20 mouse cellular contexts compared by ENCODE assay signal in the genomic region with DNA sequence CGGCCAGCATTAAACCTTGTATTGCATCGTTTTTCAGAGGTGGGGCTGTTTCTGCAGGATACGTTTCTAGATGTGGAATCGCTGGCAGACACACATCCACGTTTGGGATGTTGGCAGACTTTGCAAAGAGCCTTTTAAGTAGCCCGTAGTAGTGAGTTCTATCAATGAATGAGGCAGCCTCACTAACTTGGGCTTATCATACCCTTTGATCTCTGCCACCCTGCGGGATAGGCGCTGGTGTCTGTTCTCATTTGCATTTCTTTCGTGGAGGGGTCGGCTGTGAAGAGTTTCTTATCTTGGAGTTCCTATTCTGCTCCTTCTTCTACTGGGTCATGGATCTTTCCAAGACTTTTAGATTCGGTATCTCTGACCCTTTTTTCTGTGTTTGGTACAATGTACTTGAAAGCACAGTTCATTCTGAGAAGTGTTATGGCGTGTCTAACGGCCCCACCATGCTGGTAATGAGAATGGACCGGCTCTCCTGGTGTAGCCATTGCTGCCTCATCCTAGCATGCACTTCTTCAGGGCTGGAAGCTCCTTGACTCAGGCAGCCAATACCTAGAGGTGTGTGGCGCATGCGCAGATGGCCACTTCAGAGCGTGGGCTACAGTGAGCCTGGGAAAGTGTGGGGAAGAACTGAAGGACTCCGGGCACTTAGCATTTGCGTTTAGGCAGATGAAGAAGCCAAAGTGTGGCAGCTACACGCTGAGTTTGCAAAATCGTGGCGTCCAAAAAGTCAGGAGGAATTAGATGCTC.
DNase-seq lines count a peak whose midpoint lies in the region; ATAC-seq lines count a peak whose summit lies in the region.
"Had no signal": no experiment of that assay in that cellular context is flagged by ENCODE, and none has a peak within 500 bp of the region (broad histone marks: within the 10 kb centered on the region; RNA-seq: fewer than 3 reads in every experiment).

No protein-coding gene starts in this region.

- no peak for DNase-seq in frontal cortex, postnatal 10 days (ENCODE audit: low spot score in 2 of 2)
- DNase-seq in ES-CJ7 (ENCODE audit: low read depth, low spot score): peak; percentile 90
- DNase-seq in R1 (ENCODE audit: low read depth, low spot score): peak; percentile 93
- peak; percentile 75 for DNase-seq in testis, postnatal 14 days (ENCODE audit: low spot score)
- no peak for DNase-seq in retina, embryonic 14.5 days (ENCODE audit: low spot score)
- no peak for DNase-seq in hindbrain, embryonic 11.5 days (ENCODE audit: low spot score)
- DNase-seq: adrenal gland, postnatal 10 days; cerebellum, adult 18-20 months; cerebellum, adult 9-11 months; cerebellum, postnatal 36 days; gastrocnemius, postnatal 14 days had no signal

- no peaks in the 10 kb centered on the region for H3K36me3 ChIP-seq in hindbrain, embryonic 11.5 days (ENCODE audit: control insufficient read depth, insufficient read depth, low read length)
- H3K36me3 ChIP-seq: heart, embryonic 12.5 days had no signal

- no peak overlapping the region for H3K4me2 ChIP-seq in hindbrain, embryonic 11.5 days (replicated peaks; ENCODE audit: low read depth, low read length)
- H3K4me2 ChIP-seq: heart, embryonic 12.5 days; hindbrain, embryonic 12.5 days had no signal

- ATAC-seq in frontal cortex, adult (ENCODE audit: low TSS enrichment): peak; percentile 93
- no peak for ATAC-seq in hindbrain, embryonic 11.5 days (ENCODE audit: low FRiP score)
- ATAC-seq: forebrain, embryonic 14.5 days; hindbrain, embryonic 16.5 days; inflammation-experienced regulatory T-cells, adult 6 months; intestine, postnatal 0 days; Patski had no signal

- WGBS in hindbrain, embryonic 11.5 days: 77% methylated on average over 22 of the region's 22 CpGs

- H3K27ac ChIP-seq in hindbrain, embryonic 11.5 days (ENCODE audit: low read depth, low read length): no peak overlapping the region
- H3K27ac ChIP-seq: embryonic facial prominence, embryonic 10.5 days; hindbrain, embryonic 12.5 days had no signal

- no peaks in the 10 kb centered on the region for H3K4me1 ChIP-seq in hindbrain, embryonic 11.5 days (replicated peaks; ENCODE audit: control insufficient read depth, insufficient read depth, low read length)
- H3K4me1 ChIP-seq: embryonic facial prominence, embryonic 10.5 days; heart, embryonic 12.5 days; hindbrain, embryonic 12.5 days had no signal

- H3K4me3 ChIP-seq in hindbrain, embryonic 11.5 days (ENCODE audit: low read depth, low read length): no peak overlapping the region
- H3K4me3 ChIP-seq: embryonic facial prominence, embryonic 10.5 days; heart, embryonic 12.5 days; hindbrain, embryonic 12.5 days had no signal

- no peak overlapping the region for H3K9ac ChIP-seq in hindbrain, embryonic 11.5 days (ENCODE audit: low read depth, low read length)
- H3K9ac ChIP-seq: heart, embryonic 12.5 days; hindbrain, embryonic 12.5 days had no signal

- H3K9me3 ChIP-seq in hindbrain, embryonic 11.5 days (ENCODE audit: control insufficient read depth, low read length): no peaks in the 10 kb centered on the region
- H3K9me3 ChIP-seq: embryonic facial prominence, embryonic 10.5 days; heart, embryonic 12.5 days; hindbrain, embryonic 12.5 days had no signal

- no peaks in the 10 kb centered on the region for H3K27me3 ChIP-seq in hindbrain, embryonic 11.5 days (ENCODE audit: control insufficient read depth, insufficient read depth, low read length)
- H3K27me3 ChIP-seq: heart, embryonic 12.5 days; hindbrain, embryonic 12.5 days; Patski had no signal

Comparison
In these comparisons a context has a peak if more than half of its experiments do, and no peak if none do; other contexts are left out.
1. DNase-seq: peak in ES-CJ7 (single experiment), R1 (single experiment) and testis, postnatal 14 days (single experiment); none in frontal cortex, postnatal 10 days (0 of 2), retina, embryonic 14.5 days (single experiment) and hindbrain, embryonic 11.5 days (single experiment).